Mouse (Mus musculus) lung, postnatal 25 days (tissue): Measurements from ENCODE around the gene Zfp385b.

Experiments used
- DNase-seq: peaks from one replicate; pipeline ENCODE4 v3.0.0; 2022; ENCODE audit warnings: low spot score

Zfp385b gene

GRCm38 (mm10) chr2:77375155-77375554 lies 444.3 kb downstream of the Zfp385b start:
- no peak for DNase-seq

GRCm38 (mm10) chr2:77369174-77369573 lies 450.3 kb downstream of the Zfp385b start:
- no peak for DNase-seq
